Mouse (Mus musculus) kidney, adult 11 months (tissue): ENCODE measurements around the gene Rfc2.

Experiments
- DNase-seq: peaks from one replicate; pipeline ENCODE4 v3.0.0; 2022

Gene Rfc2

DNA sequence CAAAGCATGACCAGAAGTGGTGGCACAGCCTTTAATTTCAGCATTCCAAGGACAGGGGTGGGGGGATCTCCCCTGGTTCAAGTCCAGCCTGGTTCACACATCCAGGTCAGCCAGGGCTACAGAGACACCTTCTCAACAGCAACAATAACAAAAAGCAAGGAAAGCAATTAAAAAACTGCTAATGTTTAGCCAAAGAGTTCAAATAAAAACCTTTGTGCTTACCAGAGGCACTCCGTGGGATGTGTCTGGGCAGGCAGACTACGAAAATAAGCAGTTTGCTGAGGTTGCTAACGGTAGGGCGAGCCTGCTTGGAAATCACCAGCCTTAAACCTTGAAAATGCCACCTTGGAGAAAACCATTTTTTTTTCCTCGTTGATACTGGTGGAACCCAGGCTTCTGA lies at the start of gene Rfc2:
TSS of gene Rfc2 (plus strand) at position 221 of the 400 bp plus-strand sequence.
- peak; percentile 60 for DNase-seq

DNA sequence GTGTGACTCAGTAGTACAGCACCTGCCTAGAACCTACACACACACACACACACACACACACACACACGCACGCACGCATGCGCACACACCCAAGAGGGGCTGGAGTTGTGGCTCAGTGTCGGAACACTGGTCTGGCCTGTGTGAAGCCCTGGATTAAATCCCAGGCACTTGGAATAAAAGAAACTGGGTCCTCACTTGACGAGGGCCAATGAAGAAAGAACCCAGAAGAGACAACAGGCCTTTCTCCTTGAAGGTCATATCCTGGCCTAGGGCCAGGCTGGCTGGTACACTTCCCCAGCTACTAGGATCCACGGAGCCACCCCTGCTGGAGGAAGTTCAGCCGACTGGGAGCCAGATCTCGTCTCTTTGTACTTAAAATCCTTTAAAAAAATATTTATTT lies 49.6 kb upstream of the Rfc2 start:
- DNase-seq = no peak

DNA sequence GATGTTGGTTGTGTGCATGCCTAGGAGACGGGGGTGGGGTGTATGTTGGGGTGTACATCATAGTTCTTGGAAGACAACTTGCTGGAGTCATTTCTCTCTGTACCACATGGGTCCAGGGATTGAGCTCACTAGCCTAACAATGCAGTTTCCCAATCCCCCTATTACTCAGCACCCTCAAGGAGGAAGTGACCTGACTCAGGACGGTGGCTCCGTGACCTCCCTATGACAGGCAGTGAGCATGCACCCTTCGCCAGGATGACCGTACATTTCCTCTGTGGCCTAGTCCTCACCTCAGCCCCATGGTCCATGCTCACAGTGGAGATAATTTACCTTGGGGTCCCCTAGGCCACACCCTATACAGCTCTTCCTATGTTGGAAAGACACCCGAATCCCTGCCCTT lies 48.7 kb upstream of the Rfc2 start:
- DNase-seq = no peak

DNA sequence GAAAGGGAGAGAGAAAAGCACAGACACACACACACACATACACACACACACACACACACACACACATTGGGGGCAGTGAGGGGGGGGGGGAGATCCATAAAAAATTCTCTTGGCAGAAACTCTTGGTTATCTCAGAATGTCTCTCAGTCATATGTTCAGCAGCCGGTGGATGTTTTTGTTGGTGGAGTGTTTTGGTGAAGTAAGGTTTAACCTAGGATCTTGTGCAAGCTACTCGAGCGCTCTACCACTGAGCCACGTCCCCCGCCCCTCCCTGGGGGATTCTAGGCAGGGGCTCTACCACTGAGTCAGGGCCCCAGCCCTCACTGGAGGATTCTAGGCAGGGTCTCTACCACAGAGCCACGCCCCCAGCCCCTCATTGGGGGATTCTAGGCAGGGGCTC lies 45.1 kb upstream of the Rfc2 start:
- no peak for DNase-seq

DNA sequence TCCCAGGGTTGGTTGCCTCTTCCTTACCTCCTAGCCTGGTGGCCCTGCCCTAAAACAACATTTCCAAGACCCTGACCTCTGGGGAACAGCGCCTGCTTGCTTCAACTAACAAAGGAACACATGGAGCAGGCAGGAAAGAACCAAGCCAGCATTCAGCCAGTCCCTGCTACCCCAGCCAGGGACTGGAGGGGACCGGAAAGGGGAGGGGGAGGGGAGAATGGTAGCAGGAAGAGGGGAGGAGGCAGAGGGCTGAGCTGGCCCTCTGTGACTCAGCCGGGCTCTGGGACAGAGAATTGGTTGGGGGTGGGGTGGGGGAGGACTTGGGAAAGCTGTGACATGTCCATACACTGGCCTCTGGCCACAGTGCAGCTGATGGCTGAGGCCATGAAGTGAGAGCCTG lies 41.3 kb upstream of the Rfc2 start:
- DNase-seq = peak; percentile 42

DNA sequence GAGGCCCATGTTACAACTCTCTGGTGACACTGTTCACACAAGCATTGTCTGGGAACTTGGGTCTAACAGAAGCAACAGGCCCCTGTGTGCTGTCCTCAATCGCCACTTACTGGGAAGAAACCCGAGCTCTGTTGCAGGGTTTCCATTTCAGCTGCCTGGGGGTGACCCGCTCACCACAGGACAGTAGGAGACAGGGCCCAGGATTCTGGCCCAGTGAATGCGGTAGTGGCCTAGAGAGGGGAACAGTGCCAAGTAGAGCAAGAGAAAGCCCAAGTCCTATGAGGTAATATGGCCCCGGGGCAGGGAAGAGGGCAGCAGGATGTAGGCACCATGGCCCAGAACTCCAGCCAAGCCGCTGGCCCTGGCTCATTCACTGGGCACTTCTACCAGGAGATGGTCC lies 40.3 kb upstream of the Rfc2 start:
- DNase-seq = peak; percentile 37

DNA sequence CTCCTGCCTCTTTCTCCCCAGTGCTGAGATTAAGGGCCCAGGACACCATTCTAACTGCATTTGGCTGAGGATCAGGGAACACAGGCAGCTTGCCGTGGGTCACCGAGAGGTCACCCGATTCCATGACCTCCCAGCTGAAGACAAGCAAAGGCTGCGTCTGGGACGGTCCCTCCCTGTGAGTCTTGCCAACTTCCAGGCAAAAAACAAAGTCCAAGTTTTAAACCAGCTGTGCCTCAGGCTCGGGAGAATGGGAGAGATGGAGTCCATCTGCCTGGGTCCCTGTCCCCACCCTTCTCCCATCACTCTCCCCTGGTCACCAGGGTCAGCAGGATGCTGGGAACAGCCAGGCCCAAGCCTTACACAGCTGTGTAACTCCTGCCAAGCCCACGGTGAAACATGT lies 39.5 kb upstream of the Rfc2 start:
- DNase-seq = peak; percentile 85

DNA sequence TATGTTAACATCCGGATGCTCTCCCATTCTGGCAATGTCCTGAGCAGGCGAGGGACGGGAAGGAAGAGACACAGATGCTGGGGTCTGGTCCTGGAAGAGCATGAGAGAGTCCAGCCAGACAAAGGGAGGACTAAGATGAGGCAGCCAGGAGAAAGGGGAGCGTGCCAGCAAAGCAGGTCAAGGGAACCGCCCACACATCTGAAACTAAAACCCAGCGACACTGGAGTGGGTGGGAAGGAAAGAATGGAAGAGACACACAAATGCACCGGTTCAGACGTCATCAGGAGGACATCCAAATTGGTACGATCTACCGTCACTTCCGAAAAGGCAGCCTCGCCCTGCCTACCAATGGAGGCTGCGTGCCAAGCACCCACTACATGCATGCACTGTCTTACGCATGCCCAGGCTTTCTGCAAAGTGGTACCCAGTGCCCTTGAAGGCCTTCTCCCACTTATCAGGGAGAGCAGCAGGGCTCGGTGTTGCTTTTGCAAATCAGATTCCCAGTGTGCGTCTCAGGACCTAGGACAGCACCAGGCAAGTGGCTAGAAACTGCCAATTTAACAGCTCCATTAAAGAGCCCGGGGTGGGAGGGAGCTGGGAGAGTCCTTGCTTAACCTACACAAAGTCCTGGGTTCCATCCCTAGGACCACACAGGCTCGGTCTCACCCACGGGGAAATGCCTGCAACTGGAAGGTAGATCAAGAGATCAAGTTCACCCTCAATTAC lies 36.5 kb upstream of the Rfc2 start:
- DNase-seq = no peak

DNA sequence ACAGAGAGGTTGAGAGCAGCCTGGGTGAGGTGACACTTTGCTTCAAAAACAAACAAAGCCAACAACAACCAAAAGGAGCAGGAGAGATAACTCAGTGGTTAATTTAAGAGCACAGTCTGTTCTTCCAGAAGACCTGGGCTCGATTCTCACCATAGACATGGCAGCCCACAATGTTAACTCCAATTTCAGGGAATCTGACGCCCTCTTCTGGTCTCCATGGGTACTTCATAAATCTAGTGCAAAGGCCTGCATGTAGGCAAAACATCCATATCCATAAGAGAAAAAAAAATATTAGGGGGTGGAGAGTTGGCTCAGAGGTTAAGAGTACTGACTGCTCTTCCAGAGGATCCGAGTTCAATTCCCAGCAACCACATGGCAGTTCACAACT lies 35.9 kb upstream of the Rfc2 start:
- DNase-seq = no peak

DNA sequence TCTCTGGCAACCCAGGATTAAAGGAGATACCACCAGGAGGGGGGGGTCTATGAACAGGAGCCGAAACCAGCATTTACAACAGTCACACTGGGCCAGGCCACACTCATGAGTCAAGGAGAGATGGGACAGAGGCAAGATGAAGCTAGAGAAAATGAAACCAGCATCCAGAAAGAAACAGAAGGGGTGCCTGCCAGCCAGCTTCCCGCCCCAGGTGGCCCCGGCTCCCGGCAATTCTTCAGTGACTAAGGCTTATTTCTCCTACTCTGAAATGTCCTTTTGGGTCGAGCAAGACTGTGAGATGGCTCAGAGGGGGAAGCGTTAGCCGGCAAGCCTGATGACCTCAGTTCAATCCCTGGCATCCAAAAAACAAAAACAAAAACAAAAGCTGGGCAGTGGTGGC lies 34.4 kb upstream of the Rfc2 start:
- DNase-seq = no peak

DNA sequence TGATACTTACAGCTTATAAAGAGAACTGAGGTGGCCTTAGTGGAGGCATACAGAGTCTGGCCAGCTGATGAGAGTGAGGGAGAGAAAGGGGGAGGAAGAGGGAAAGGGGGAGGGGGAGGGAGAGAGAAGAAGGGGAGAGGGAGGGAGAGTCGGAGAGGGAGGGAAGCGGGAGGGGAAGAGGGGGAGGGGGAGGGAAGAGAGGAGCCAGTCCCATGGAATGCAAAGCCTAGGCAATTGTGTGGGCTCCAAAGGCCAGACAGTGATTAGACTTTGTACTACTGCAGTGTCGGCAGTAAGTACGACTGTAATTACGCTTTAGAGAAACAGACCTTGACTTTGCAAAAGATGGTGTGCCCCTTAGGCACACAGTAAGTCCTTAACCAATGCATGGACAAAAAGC lies 32.9 kb upstream of the Rfc2 start:
- peak; percentile 74 for DNase-seq

DNA sequence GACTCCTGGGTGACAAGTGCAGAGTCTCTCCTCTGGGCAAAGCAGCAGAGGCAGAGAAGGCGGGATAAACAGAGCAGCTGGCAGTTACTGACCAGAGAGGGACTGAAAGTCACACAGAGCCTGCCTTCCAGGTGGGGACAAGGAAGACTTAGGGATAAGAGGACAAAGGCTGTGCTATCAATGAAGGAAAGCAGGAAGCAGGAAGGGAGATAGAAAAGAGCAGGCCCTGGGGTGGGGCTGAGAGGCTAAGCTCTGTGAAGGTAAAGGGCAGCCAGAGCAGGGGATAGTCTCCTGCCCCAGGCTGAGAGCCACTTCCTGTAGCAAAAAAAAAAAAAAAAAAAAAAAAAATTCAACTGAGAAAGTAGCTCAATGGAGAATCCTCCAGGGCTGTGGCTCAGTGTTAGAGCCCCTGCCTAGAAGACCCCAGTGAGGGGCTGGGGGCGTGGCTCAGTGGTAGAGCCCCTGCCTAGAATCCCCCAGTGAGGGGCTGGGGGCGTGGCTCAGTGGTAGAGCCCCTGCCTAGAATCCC lies 31.5 kb upstream of the Rfc2 start:
- DNase-seq = no peak

DNA sequence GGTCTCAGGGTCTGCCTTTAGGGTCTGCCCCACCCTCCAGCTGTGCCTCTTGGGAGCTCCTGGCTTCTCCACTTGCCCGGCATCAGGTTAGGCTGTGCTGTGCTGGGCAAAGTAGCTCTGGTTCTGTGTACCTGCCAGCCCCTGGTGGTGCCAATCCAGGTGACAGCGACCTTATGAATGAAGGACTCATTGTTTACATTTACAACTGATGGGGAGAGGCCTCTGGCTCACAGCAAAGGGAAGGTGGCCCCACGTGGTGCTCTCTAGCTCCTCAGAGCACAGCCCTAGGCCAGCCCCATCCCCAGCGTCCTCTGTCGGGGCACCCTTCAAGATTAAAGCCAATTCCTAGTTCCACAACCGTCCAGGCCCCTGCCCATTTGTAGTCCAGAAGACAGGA lies 30.3 kb upstream of the Rfc2 start:
- DNase-seq = peak; percentile 45

DNA sequence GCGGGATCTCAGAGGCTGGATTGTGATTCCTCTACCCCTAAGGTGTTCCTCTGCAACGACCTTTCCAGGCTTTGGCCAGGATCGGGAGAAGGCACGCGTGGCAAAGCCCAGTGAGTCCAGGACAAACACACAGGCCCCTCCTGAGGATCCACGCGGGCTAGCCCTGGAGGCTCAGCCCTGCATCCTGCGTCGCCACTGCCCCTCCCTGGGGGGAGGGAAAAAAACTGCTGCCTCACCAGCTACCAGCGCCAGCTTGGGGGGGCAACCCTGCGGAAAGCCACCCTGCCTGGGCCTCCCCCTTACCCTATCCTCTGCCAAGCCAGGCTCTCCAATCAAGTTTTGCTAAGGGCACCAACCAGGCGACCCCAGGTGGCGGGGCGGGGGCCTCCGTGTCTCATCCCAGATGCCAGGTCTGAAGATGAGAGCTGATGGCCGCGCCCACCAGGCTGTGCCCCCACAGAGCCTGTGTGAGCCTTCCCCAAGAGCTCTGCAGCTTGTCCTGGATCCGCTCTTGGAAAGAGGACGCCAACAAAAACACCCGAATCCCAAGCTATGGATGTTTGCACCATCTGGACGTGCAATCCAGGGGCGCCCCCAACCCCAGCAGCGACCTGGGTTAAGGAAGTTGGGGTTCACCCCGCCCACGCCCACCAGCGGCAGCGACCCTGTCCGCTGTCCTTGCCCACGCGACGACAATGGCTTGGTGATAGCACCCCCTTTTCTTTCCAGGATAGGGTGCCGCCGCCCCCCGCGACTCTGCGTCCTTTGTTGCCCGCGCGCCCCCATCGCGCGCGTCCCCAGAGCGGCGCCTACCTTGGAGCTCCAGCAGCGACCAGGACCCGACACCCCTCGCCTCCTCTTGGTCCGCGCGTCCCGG lies 29.7 kb upstream of the Rfc2 start:
- DNase-seq = peak; percentile 49

DNA sequence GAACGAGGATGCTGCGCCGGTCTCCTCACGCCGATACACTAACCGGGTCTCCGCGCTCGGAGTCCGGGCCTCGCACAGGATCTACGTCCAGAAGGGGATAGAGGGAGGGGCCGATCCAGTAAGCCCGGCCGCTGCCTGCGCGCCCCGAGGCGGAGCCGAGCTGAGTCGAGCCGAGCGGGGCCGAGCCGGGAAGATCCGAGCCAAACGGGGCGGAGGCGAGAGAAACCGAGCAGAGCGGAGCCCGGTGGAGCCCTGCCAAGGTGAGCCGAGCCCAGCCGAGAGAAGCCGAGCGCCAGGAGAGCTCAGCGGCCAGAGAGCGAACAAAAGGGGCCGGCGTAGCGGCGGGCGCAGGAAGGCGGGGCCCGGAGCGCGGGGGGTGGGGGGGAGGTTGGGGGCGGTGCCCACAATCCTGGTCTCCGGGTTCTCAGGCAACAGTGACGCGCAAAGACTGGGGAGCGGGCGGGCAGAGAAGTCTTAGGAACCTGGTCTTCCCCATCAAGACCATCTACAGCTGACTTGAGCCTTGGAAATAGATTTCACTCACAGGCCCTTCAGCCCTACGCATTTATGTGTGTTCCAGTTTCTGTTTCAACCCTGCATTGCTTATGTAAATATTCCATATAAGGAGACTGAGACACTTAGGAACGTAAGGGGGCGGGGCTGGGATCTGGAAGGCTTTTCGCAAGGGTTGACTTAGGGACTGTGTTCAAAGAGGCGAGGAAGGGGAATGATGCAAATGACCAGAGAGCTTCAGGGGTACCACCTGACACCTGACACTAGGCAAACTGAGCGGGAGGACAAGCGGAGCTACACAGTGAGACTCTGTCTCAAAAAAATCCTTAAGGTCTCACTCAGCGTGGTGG lies 28.8 kb upstream of the Rfc2 start, which contains the start of gene Clip2:
TSS of gene Clip2 (minus strand) at position 325 of the 863 bp plus-strand sequence.
- peak; percentile 98 for DNase-seq

DNA sequence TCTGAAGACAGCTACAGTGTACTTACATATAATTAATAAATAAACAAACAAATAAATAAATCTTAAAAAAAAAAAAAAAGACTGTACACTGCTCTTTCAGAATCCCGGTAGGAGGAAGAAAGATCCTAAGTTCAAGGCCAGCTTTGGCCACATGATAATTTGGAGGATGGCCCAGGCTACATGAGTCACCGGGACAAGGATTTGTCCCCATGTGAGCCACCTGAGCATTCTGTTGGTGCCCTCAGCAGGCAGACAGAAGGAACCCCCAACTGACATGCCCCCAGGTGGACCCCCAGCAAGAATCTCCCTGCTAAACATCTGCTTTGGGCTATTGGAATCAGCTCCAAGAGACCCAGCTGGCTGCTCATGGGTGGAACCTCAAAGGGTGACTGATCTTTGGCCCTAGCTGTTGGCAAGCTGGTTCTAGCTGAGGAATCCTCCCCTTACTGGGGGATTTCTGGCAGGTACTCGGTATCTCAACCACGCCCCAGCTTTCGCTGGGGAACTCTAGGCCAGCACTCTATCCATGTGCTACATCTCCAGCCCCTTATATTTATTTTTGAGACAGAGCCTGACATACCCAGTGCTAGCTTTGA lies 27.1 kb upstream of the Rfc2 start:
- peak; percentile 30 for DNase-seq

DNA sequence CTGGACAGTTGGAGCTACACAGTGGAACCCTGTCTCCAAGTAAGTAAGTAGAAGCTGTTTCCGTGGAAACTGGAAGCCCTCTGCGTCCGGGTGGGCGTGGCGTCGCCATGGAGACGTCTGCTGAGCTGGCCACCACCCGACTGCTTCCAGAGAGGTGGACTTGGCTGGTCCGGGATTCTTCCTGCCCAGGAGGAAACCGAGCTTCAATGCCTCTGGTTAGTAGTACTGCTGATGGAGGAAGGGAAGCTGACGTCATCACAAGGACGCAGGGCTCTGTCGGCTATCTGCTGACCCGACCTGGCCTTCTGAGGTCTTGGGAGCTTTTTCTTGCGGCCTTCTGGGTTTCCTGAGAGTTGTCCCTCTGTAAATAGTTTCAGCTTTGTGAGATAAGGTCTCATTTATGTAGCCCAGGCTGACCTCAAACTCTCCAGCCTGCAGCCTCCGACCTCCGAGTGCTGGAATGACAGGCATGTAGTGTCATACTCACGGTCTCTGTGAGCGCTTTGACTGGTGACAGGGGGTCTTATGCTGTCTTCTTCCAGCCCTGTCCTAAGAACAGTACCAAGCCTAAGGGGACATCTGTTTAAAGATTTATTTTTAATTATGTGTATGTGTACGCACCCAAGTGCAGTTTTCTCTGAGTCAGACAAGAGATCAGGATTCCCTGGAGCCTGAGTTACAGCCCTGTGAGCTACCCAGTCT lies 25.6 kb upstream of the Rfc2 start:
- peak; percentile 85 for DNase-seq

DNA sequence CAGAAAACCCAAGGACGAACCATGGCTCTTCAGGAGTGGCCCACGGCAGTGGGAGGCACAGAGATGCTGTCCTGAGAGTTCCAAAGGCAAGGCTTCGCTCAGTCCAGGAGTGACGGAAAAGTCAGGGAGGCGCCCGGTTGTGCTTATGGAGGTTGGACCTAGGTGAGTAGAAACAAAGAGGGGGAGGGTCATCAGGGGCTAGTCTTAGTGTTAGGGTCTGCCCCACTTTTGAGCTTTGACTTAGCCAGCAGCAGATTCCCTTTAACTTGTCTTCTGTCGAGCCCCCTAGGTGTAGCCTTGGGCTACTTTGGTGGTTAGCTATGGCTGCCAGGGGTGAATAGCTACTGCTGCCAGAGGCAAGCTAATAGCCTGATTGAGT lies 21.1 kb upstream of the Rfc2 start, which contains the start of gene Syna:
TSS of gene Syna (minus strand) at position 101 of the 379 bp plus-strand sequence.
- DNase-seq = no peak

DNA sequence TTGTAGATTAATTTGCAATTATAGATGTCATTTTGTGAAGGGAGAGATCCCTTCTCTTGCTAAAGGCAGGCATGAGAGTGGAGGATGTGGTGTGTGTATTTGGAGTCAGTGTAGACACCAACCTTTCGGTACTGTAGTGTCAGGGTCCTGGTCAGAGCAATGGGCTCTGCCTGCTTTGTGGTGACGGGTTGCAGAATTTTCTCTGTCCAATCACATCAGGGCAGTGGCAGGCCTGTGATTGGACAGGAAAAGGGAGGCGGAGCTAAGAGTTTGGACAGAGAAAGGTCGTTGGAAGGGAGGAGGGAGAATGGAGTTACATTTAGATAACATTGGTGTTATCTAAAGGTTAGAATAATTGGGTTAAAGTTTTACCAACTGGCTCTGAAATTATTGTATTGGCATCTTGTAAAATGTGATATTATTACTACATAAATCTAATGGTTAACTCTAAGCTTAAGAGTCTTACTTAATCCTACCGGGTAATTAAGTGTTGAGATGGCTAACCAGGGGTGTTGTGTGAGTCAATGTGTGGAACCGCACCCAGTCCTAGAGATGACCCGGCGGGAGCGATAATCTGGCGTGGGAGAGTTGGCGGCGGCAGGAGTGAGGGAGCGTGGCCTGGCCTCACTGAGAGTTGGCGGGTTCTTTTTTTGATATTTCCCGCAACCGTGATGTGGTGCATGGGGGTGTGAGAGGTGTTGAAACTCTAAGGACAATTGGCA lies 20.6 kb upstream of the Rfc2 start:
- no peak for DNase-seq

DNA sequence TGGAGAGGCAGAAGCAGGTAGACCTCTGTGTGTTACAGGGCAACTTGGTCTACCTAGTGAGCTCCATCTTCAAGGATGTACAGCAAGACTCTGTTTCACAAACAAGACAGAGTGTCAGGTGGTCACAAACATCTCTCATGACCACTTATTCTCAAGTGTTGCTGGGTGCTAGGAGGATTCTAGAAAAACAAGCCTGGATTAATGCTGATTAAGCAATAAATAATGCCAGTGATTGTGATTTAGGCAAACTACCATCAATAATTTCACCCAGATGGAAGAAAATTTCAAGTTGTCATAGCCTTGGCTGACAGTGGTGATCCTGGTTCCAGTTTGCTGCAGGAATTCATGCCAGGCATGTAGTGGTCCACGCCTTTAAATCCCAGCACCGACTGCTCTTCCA lies 16.9 kb upstream of the Rfc2 start:
- no peak for DNase-seq

DNA sequence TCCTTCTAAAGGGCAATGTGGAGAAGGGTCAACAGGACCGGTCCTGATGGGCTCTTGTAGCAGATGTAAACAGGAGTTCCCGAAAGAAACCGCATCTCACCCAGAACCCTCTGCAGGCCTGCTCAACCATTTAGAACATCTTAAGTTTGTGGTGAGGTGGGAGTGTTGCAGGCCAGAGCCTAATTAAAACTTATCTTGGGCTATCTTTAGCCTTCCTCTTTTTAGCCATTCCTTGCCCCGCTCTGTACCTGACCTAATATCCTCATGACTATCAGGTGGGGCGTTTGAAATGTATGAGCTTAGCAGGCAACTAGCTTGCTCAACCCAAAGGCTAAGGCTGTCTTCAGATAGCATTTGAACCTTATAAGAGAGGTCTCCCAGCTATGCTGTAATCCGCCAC lies 15.5 kb upstream of the Rfc2 start:
- DNase-seq = no peak
